Mouse (Mus musculus): ENCODE results near the gene Enpp6.

Enpp6 gene

GRCm38 (mm10) chr8:47061105-47061720 lies 74.5 kb downstream of the Enpp6 start:
- no peak for DNase-seq (ENCODE audit: low read depth)

- no peak for DNase-seq (ENCODE audit: low read depth)
Measured at GRCm38 (mm10) chr8:47067121-47067520, 80.4 kb downstream of the Enpp6 start.

- no peak for DNase-seq (ENCODE audit: low read depth)
Measured at GRCm38 (mm10) chr8:47069634-47070033, 82.9 kb downstream of the Enpp6 start.

GRCm38 (mm10) chr8:47072001-47072400 lies 85.3 kb downstream of the Enpp6 start:
- no peak for DNase-seq (ENCODE audit: low read depth)

- no peak for DNase-seq (ENCODE audit: low read depth)
Measured at GRCm38 (mm10) chr8:47075941-47076555, 89.4 kb downstream of the Enpp6 start.

GRCm38 (mm10) chr8:47080037-47080436 lies 93.3 kb downstream of the Enpp6 start:
- no peak for DNase-seq (ENCODE audit: low read depth)

GRCm38 (mm10) chr8:47082201-47083027 lies 95.7 kb downstream of the Enpp6 start:
- DNase-seq (ENCODE audit: low read depth): peak; percentile 86

GRCm38 (mm10) chr8:47090021-47090420 lies 103.3 kb downstream of the Enpp6 start:
- DNase-seq (ENCODE audit: low read depth): no peak

GRCm38 (mm10) chr8:47105617-47106016 lies 118.9 kb downstream of the Enpp6 start:
- DNase-seq (ENCODE audit: low read depth): no peak

- no peak for DNase-seq (ENCODE audit: low read depth)
Measured at GRCm38 (mm10) chr8:47114133-47114796, 127.6 kb downstream of the Enpp6 start.

- DNase-seq (ENCODE audit: low read depth): no peak
Measured at GRCm38 (mm10) chr8:47117336-47117735, 130.6 kb downstream of the Enpp6 start.

- DNase-seq (ENCODE audit: low read depth): no peak
Measured at GRCm38 (mm10) chr8:47119895-47120294, 133.2 kb downstream of the Enpp6 start.

- DNase-seq (ENCODE audit: low read depth): no peak
Measured at GRCm38 (mm10) chr8:47128859-47129258, 142.2 kb downstream of the Enpp6 start.

- DNase-seq (ENCODE audit: low read depth): no peak
Measured at GRCm38 (mm10) chr8:47133381-47133780, 146.7 kb downstream of the Enpp6 start.

GRCm38 (mm10) chr8:47134736-47135135 lies 148.0 kb downstream of the Enpp6 start:
- DNase-seq (ENCODE audit: low read depth): no peak

- no peak for DNase-seq (ENCODE audit: low read depth)
Measured at GRCm38 (mm10) chr8:47135586-47135985, 148.9 kb downstream of the Enpp6 start.

GRCm38 (mm10) chr8:47136047-47136446 lies 149.4 kb downstream of the Enpp6 start:
- no peak for DNase-seq (ENCODE audit: low read depth)

GRCm38 (mm10) chr8:47145258-47145657 lies 158.6 kb downstream of the Enpp6 start:
- DNase-seq (ENCODE audit: low read depth): no peak
